Mouse (Mus musculus): ENCODE data around the gene Daxx.
"Not testable (repeated sequence)": the region's sequence is repeated elsewhere in the genome, so short reads cannot be mapped to it uniquely, and the experiment has no call there.

The Daxx gene

GRCm38 (mm10) chr17:33897114-33897794 is 12.0 kb upstream of the Daxx start:
- POLR2A ChIA-PET = interaction anchor here (0.6 to 11.0 kb wide), 15 partner anchors 9 to 54 kb away, joined by 3 to 258 read pairs (median 4); partner anchors contain the start of genes Daxx (in 2 of the 4), Tapbp (in 2 of the 4), Zbtb22 (in 2 of the 4) and B3galt4 (in 1 of the 4)
- CTCF ChIA-PET = interaction anchor here in 3 of 4 experiments (0.7 to 3.7 kb wide), 13 partner anchors 12 to 72 kb away, joined by 3 to 29 read pairs (median 9); partner anchors contain the start of genes Tapbp (in 2 of the 3), Zbtb22 (in 2 of the 3), Cd320 (in 1 of the 3) and Daxx (in 1 of the 3)

GRCm38 (mm10) chr17:33898193-33898592 is 11.0 kb upstream of the Daxx start:
- ChIA-PET POLR2A (interaction anchor here (0.6 to 11.0 kb wide), 16 partner anchors 10 to 73 kb away, joined by 3 to 258 read pairs (median 5); partner anchors contain the start of genes Tapbp (in 4 of the 4), Zbtb22 (in 4 of the 4), Daxx (in 3 of the 4) and B3galt4 (in 1 of the 4)), CTCF (interaction anchor here in 3 of 4 experiments (0.6 to 3.7 kb wide), 11 partner anchors 11 to 86 kb away, joined by 3 to 29 read pairs (median 9); partner anchors contain the start of genes Tapbp (in 2 of the 3), Zbtb22 (in 2 of the 3), B3galt4 (in 1 of the 3) and Daxx (in 1 of the 3))

GRCm38 (mm10) chr17:33899642-33900041 is 9.6 kb upstream of the Daxx start:
- CTCF ChIA-PET = interaction anchor here in 3 of 4 experiments (0.7 to 3.7 kb wide), 7 partner anchors 11 to 31 kb away, joined by 3 to 29 read pairs (median 3); partner anchors contain the start of genes Tapbp (in 2 of the 3) and Zbtb22 (in 2 of the 3)
- POLR2A ChIA-PET = interaction anchor here in 3 of 4 experiments (0.6 to 11.0 kb wide), 16 partner anchors 7 to 81 kb away, joined by 3 to 258 read pairs (median 6); partner anchors contain the start of genes Daxx (in 3 of the 3), Tapbp (in 2 of the 3), Zbtb22 (in 2 of the 3) and B3galt4 (in 1 of the 3)

GRCm38 (mm10) chr17:33900281-33900988 is 8.8 kb upstream of the Daxx start:
- CTCF ChIA-PET = interaction anchor here in 3 of 4 experiments (0.6 to 3.7 kb wide), 4 partner anchors 10 to 506 kb away, joined by 3 to 12 read pairs (median 4); partner anchors contain the start of genes Tapbp (in 1 of the 3) and Zbtb22 (in 1 of the 3)
- POLR2A ChIA-PET = interaction anchor here (0.7 to 11.0 kb wide), 17 partner anchors 7 to 128 kb away, joined by 3 to 258 read pairs (median 3); partner anchors contain the start of genes Daxx (in 3 of the 4), Tapbp (in 3 of the 4), Zbtb22 (in 3 of the 4) and H2-Ke6 (in 1 of the 4)

GRCm38 (mm10) chr17:33900989-33901314 is 8.3 kb upstream of the Daxx start:
- ChIA-PET CTCF (interaction anchor here in 1 of 4 experiments (3.7 kb wide), 1 partner anchor 15 kb away, joined by 12 read pairs; the partner anchor contains the start of genes Tapbp and Zbtb22), POLR2A (interaction anchor here (0.7 to 11.0 kb wide), 14 partner anchors 8 to 127 kb away, joined by 3 to 258 read pairs (median 3); partner anchors contain the start of genes Daxx (in 3 of the 4), Tapbp (in 2 of the 4), Zbtb22 (in 2 of the 4) and H2-Ke6 (in 1 of the 4))

- POLR2A ChIA-PET = interaction anchor here in 3 of 4 experiments (0.7 to 11.0 kb wide), 22 partner anchors 7 to 1004 kb away, joined by 3 to 258 read pairs (median 4); partner anchors contain the start of genes Daxx (in 3 of the 3), Ndufa7 (in 2 of the 3), Rps28 (in 2 of the 3) and Tapbp (in 2 of the 3)
- CTCF ChIA-PET = interaction anchor here in 2 of 4 experiments (0.6 to 3.1 kb wide), 4 partner anchors 10 to 242 kb away, joined by 4 to 24 read pairs (median 6); partner anchors contain the start of gene Kifc1 (in 1 of the 2)
These were observed 7.6 kb upstream of the Daxx start for GRCm38 (mm10) chr17:33901653-33902052.

GRCm38 (mm10) chr17:33902079-33902478 is 7.1 kb upstream of the Daxx start:
- POLR2A ChIA-PET = interaction anchor here in 3 of 4 experiments (0.7 to 11.0 kb wide), 19 partner anchors 8 to 1004 kb away, joined by 3 to 258 read pairs (median 4); partner anchors contain the start of genes Daxx (in 2 of the 3), Ndufa7 (in 2 of the 3), Rps28 (in 2 of the 3) and Tapbp (in 2 of the 3)

GRCm38 (mm10) chr17:33902491-33902890 is 6.7 kb upstream of the Daxx start:
- ChIA-PET CTCF (interaction anchor here in 3 of 4 experiments (0.6 to 3.1 kb wide), 6 partner anchors 10 to 243 kb away, joined by 4 to 24 read pairs (median 6); partner anchors contain the start of gene Kifc1 (in 1 of the 3)), POLR2A (interaction anchor here in 3 of 4 experiments (0.6 to 11.0 kb wide), 19 partner anchors 8 to 1004 kb away, joined by 3 to 258 read pairs (median 4); partner anchors contain the start of genes Daxx (in 2 of the 3), Ndufa7 (in 2 of the 3), Rps28 (in 2 of the 3) and Tapbp (in 2 of the 3))

More at GRCm38 (mm10) chr17:33902079-33902478, 7.1 kb upstream of the Daxx start:
- CTCF ChIA-PET = interaction anchor here in 2 of 4 experiments (0.6 to 3.1 kb wide), 4 partner anchors 10 to 243 kb away, joined by 4 to 24 read pairs (median 6); partner anchors contain the start of gene Kifc1 (in 1 of the 2)

- POLR2A ChIA-PET = interaction anchor here (0.6 to 5.3 kb wide), 29 partner anchors 9 to 1260 kb away, joined by 3 to 60 read pairs (median 4); partner anchors contain the start of genes Tapbp (in 3 of the 4), Zbtb22 (in 3 of the 4), Rab11b (in 2 of the 4) and Rps18 (in 2 of the 4)
- CTCF ChIA-PET = interaction anchor here (0.5 to 3.1 kb wide), 11 partner anchors 11 to 377 kb away, joined by 3 to 24 read pairs (median 4); partner anchors contain the start of genes Kifc1 (in 1 of the 4), Pfdn6 (in 1 of the 4), Tapbp (in 1 of the 4) and Wdr46 (in 1 of the 4)
These were observed 5.1 kb upstream of the Daxx start for GRCm38 (mm10) chr17:33903911-33904651.

GRCm38 (mm10) chr17:33904835-33905234 is 4.4 kb upstream of the Daxx start, which contains the start of gene Platr17:
TSS of gene Platr17 (plus strand) at chr17:33905135.
- CTCF ChIA-PET = not testable (repeated sequence)
- POLR2A ChIA-PET = interaction anchor here in 3 of 4 experiments (0.6 to 13.1 kb wide), 5 partner anchors 12 to 256 kb away, joined by 3 to 161 read pairs (median 39); partner anchors contain the start of genes Tapbp (in 2 of the 3), Zbtb22 (in 2 of the 3), B3galt4 (in 1 of the 3) and Ndufa7 (in 1 of the 3)

- ChIA-PET POLR2A (interaction anchor here (0.5 to 13.1 kb wide), 79 partner anchors 8 to 1251 kb away, joined by 3 to 258 read pairs (median 4); partner anchors contain the start of genes B3galt4 (in 4 of the 4), H2-DMa (in 3 of the 4), Ndufa7 (in 3 of the 4) and Rps18 (in 3 of the 4)), CTCF (interaction anchor here (0.6 to 5.2 kb wide), 20 partner anchors 9 to 289 kb away, joined by 3 to 51 read pairs (median 4); partner anchors contain the start of genes Kifc1 (in 2 of the 4) and Psmb8 (in 1 of the 4))
These were observed 710 bp upstream of the Daxx start for GRCm38 (mm10) chr17:33908331-33909076.

- POLR2A ChIA-PET = interaction anchor here (0.7 to 13.1 kb wide), 36 partner anchors 7 to 311 kb away, joined by 3 to 258 read pairs (median 10); partner anchors contain the start of genes Ndufa7 (in 3 of the 4), Rps28 (in 3 of the 4), B3galt4 (in 2 of the 4) and H2-DMa (in 2 of the 4)
- CTCF ChIA-PET = interaction anchor here (0.7 to 5.2 kb wide), 12 partner anchors 9 to 85 kb away, joined by 3 to 51 read pairs (median 8); partner anchors contain the start of genes Ndufa7 (in 1 of the 4) and Rps28 (in 1 of the 4)
These were observed 646 bp downstream of the Daxx start for GRCm38 (mm10) chr17:33909869-33910250.

GRCm38 (mm10) chr17:33910346-33911051 is 1.3 kb downstream of the Daxx start:
- POLR2A ChIA-PET = interaction anchor here (0.6 to 13.1 kb wide), 29 partner anchors 7 to 209 kb away, joined by 3 to 258 read pairs (median 11); partner anchors contain the start of genes Ndufa7 (in 4 of the 4), Rps28 (in 4 of the 4), B3galt4 (in 2 of the 4) and H2-DMa (in 2 of the 4)
- CTCF ChIA-PET = interaction anchor here (0.7 to 5.2 kb wide), 15 partner anchors 9 to 86 kb away, joined by 3 to 51 read pairs (median 6); partner anchors contain the start of genes Ndufa7 (in 1 of the 4) and Rps28 (in 1 of the 4)
